Mouse (Mus musculus) mature B cell (primary cell): Measurements from ENCODE around the gene Sh2d2a.
"Not testable (repeated sequence)": the region's sequence is repeated elsewhere in the genome, so short reads cannot be mapped to it uniquely, and the experiment has no call there.

Source experiments
- in situ Hi-C: fragments of 300-500 bp; cut with MboI; formaldehyde crosslinking; loops from 2 replicates; pipeline ENCODE4 v1.14.3; 2019

The Sh2d2a gene

GRCm38 (mm10) chr3:87855936-87856335 is 9.4 kb downstream of the Sh2d2a start:
- in situ Hi-C loops: no loop called here

- in situ Hi-C loops: no loop called here
These were observed 11.1 kb downstream of the Sh2d2a start for GRCm38 (mm10) chr3:87857666-87858065.

- in situ Hi-C loops: no loop called here
These were observed 13.3 kb downstream of the Sh2d2a start for GRCm38 (mm10) chr3:87859813-87860212.

- in situ Hi-C loops: not testable (repeated sequence)
These were observed 17.6 kb downstream of the Sh2d2a start for GRCm38 (mm10) chr3:87864111-87864510.

GRCm38 (mm10) chr3:87877730-87878129 is 31.2 kb downstream of the Sh2d2a start:
- in situ Hi-C loops: no loop called here

GRCm38 (mm10) chr3:87884291-87884690 is 37.7 kb downstream of the Sh2d2a start:
- in situ Hi-C loops: no loop called here

GRCm38 (mm10) chr3:87884708-87885251 is 38.2 kb downstream of the Sh2d2a start:
- in situ Hi-C loops: no loop called here

GRCm38 (mm10) chr3:87885281-87886003 is 38.9 kb downstream of the Sh2d2a start, which contains the start of gene Prcc:
TSS of gene Prcc (minus strand) at chr3:87885608.
- in situ Hi-C loops: no loop called here

- in situ Hi-C loops: no loop called here
These were observed 39.4 kb downstream of the Sh2d2a start for GRCm38 (mm10) chr3:87886004-87886365.

GRCm38 (mm10) chr3:87886416-87886815 is 39.9 kb downstream of the Sh2d2a start:
- in situ Hi-C loops: no loop called here

GRCm38 (mm10) chr3:87887400-87887799 is 40.8 kb downstream of the Sh2d2a start:
- in situ Hi-C loops: not testable (repeated sequence)

- in situ Hi-C loops: no loop called here
These were observed 44.9 kb downstream of the Sh2d2a start for GRCm38 (mm10) chr3:87891481-87891880.

GRCm38 (mm10) chr3:87893367-87893905 is 46.9 kb downstream of the Sh2d2a start:
- in situ Hi-C loops: no loop called here

GRCm38 (mm10) chr3:87899266-87899665 is 52.7 kb downstream of the Sh2d2a start:
- in situ Hi-C loops: no loop called here

- in situ Hi-C loops: no loop called here
These were observed 53.2 kb downstream of the Sh2d2a start for GRCm38 (mm10) chr3:87899776-87900175.

GRCm38 (mm10) chr3:87901036-87901624 is 54.6 kb downstream of the Sh2d2a start:
- in situ Hi-C loops: no loop called here

- in situ Hi-C loops: not testable (repeated sequence)
These were observed 55.4 kb downstream of the Sh2d2a start for GRCm38 (mm10) chr3:87901959-87902358.

- in situ Hi-C loops: no loop called here
These were observed 57.3 kb downstream of the Sh2d2a start for GRCm38 (mm10) chr3:87903821-87904220.
